Mouse (Mus musculus): ENCODE data around the gene Bptf.

DNA sequence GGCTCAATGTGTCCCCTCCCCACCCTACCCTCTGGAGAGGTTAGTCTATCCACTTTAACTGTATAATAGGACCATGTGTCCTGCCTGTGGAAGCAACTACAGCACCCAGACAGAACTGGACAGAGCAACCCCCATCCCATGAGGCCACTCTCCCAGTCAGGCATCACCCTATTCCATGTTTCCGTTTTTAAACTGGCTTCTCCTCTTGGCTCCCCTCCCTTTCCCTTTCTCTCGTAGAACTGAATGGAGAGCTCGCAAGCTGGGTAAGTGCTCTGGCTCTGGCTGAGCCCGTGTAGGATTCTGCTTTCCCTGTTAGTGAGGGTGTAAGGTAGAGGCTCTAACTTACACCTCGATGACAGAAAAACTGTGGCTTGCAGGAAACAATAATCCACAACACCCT lies 48.4 kb downstream of the Bptf start:
- no peak for TF ChIP-seq POLR2A (IDR thresholded peaks at IDR 0.05; ENCODE audit: borderline replicate concordance, extremely low read depth, insufficient read depth, insufficient read length, poor library complexity, severe bottlenecking)
- no peak for TF ChIP-seq CTCF (IDR thresholded peaks at IDR 0.05; ENCODE audit: borderline replicate concordance, extremely low read depth, insufficient read depth, insufficient read length)

All from brain, embryonic 14.5 days (tissue).